Mouse (Mus musculus): ENCODE results near the gene Gm4498. TPM values are rescaled to one million over a fixed set of nuclear protein-coding genes. Genes with fewer than 3 reads are reported as not detected.
"Not testable (repeated sequence)": the region's sequence is repeated elsewhere in the genome, so short reads cannot be mapped to it uniquely, and the experiment has no call there.

The Gm4498 gene
- not detected in 2 replicates for polyA plus RNA-seq (2012; rRNA removed)

DNA sequence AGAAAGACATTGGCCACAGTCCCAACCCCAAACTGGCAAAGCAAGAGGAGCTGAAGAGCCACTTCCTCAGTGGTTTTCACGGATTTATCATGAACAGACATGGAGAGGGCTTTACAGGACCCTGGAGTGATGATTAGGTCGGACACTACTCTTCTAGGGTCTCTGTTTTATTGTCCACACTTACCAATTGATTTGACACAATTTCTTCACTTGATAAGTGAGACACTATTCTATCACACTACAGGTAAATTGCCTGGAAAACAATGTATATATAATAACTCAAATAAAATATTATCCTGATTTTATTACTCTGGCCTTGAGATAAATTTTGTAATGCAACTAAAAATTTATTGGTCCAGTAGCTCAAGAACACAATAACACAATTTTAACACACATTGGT lies at the start of gene Gm4498:
Gene Gm4498 (minus strand): TSS at position 101 of the 400 bp plus-strand sequence.
- not testable (repeated sequence) for H3K4me3 ChIP-seq (ENCODE audit: low read depth, low read length); H3K36me3 ChIP-seq (ENCODE audit: control insufficient read depth, insufficient read depth, low read length); H3K27ac ChIP-seq (ENCODE audit: insufficient read depth, low read depth, low read length); H3K27me3 ChIP-seq (ENCODE audit: control insufficient read depth, insufficient read depth, low read length); H3K4me1 ChIP-seq (ENCODE audit: control insufficient read depth, insufficient read depth, insufficient read length, low read length)
- WGBS = no CpG with 5 or more reads among the region's 2 CpGs

DNA sequence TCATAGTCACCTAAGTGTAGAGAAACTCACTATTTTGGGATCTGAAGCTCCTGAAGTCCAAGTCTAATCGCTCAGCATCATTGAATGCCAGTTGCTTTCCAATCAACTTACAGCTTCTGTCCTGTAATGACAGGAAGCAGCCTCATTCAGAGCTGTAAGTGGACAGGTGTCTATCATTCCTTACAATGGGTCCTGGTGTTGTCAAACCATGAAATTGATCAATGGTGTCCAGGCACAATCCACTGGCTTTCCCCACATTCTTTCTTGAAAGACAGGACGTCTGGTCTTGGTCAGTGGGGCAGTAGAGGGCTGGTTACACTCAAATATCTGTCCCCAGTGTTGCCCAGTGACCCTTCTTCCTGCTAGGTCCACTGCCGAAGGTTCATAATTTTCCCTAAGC lies 29.1 kb upstream of the Gm4498 start, which contains the start of gene Gm5890:
Gene Gm5890 (minus strand): TSS at position 101 of the 400 bp plus-strand sequence.
- H3K27ac ChIP-seq (ENCODE audit: insufficient read depth, low read depth, low read length); H3K4me1 ChIP-seq (ENCODE audit: control insufficient read depth, insufficient read depth, insufficient read length, low read length); H3K27me3 ChIP-seq (ENCODE audit: control insufficient read depth, insufficient read depth, low read length); H3K36me3 ChIP-seq (ENCODE audit: control insufficient read depth, insufficient read depth, low read length); H3K4me3 ChIP-seq (ENCODE audit: low read depth, low read length): not testable (repeated sequence)
- no CpG with 5 or more reads among the region's 3 CpGs for WGBS

- not testable (repeated sequence) for H3K36me3 ChIP-seq (ENCODE audit: control insufficient read depth, insufficient read depth, low read length); H3K27ac ChIP-seq (ENCODE audit: insufficient read depth, low read depth, low read length); H3K4me1 ChIP-seq (ENCODE audit: control insufficient read depth, insufficient read depth, insufficient read length, low read length); H3K4me3 ChIP-seq (ENCODE audit: low read depth, low read length); H3K27me3 ChIP-seq (ENCODE audit: control insufficient read depth, insufficient read depth, low read length)
- no CpG with 5 or more reads among the region's 2 CpGs for WGBS
Observed at GRCm38 (mm10) chr7:20205507-20205906, 28.1 kb downstream of the Gm4498 start, which contains the start of gene Gm6164. Gene Gm6164, minus strand, starts transcription at chr7:20205607.

DNA sequence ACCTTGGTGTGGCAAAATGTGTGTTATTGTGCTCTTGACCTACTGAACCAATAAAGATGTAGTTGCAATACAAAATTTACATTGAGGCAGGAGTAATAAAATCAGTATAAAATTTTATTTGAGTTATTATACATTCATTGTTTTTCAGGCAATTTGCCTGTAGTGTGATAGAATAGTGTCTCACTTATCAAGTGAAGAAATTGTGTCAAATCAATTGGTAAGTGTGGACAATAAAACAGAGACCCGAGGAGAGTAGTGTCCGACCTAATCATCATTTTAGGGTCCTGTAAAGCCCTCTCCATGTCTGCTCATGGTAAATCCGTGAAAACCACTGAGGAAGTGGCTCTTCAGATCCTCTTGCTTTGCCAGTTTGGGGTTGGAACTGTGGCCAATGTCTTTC lies 40.2 kb downstream of the Gm4498 start, which contains the start of gene Vmn1r95:
Gene Vmn1r95 (plus strand): TSS at position 301 of the 400 bp plus-strand sequence.
- WGBS = no CpG with 5 or more reads among the region's 3 CpGs
- H3K36me3 ChIP-seq (ENCODE audit: control insufficient read depth, insufficient read depth, low read length); H3K27ac ChIP-seq (ENCODE audit: insufficient read depth, low read depth, low read length); H3K4me3 ChIP-seq (ENCODE audit: low read depth, low read length); H3K27me3 ChIP-seq (ENCODE audit: control insufficient read depth, insufficient read depth, low read length); H3K4me1 ChIP-seq (ENCODE audit: control insufficient read depth, insufficient read depth, insufficient read length, low read length): not testable (repeated sequence)

Other genes with a start within 250 kb of the Gm4498 start
- 1.8 and 6.6 TPM in 2 replicates for gene Nlrp9b, start 242.4 kb downstream of the Gm4498 start, polyA plus RNA-seq (2012; rRNA removed)
- gene Vmn1r91, start 134.1 kb downstream of the Gm4498 start, polyA plus RNA-seq (2012; rRNA removed) = 0.08 and 0.14 TPM in 2 replicates
- not detected in 2 replicates for gene Gm16442, start 111.2 kb downstream of the Gm4498 start, polyA plus RNA-seq (2012; rRNA removed)
- gene Vmn1r93, start 94.7 kb downstream of the Gm4498 start, polyA plus RNA-seq (2012; rRNA removed) = not detected in 2 replicates
- not detected in 2 replicates for gene Vmn1r94, start 65.5 kb downstream of the Gm4498 start, polyA plus RNA-seq (2012; rRNA removed)
- not detected in 2 replicates for gene Vmn1r95, start 40.1 kb downstream of the Gm4498 start, polyA plus RNA-seq (2012; rRNA removed)
- not detected in 2 replicates for gene Gm6164, start 28.2 kb downstream of the Gm4498 start, polyA plus RNA-seq (2012; rRNA removed)
- not detected in 2 replicates for gene Gm5890, start 29.0 kb upstream of the Gm4498 start, polyA plus RNA-seq (2012; rRNA removed)
- not detected in 2 replicates for gene Gm4133, start 100.2 kb upstream of the Gm4498 start, polyA plus RNA-seq (2012; rRNA removed)
- not detected in 2 replicates for gene Gm5728, start 141.6 kb upstream of the Gm4498 start, polyA plus RNA-seq (2012; rRNA removed)
- gene Vmn1r100, start 184.1 kb upstream of the Gm4498 start, polyA plus RNA-seq (2012; rRNA removed) = not detected in 2 replicates
- gene Vmn1r101, start 208.8 kb upstream of the Gm4498 start, polyA plus RNA-seq (2012; rRNA removed) = not detected in 2 replicates
- gene Gm10670, start 241.1 kb upstream of the Gm4498 start, polyA plus RNA-seq (2012; rRNA removed) = not detected in 2 replicates